Mouse (Mus musculus) midbrain, embryonic 14.5 days (tissue): ENCODE measurements around the gene Tmem43. TPM values are rescaled to one million over a fixed set of nuclear protein-coding genes. Genes with fewer than 3 reads are reported as not detected.
A peak's percentile ranks its signal among the peaks of the same experiment; 100 is the strongest.

Source experiments
- ATAC-seq: fragments of 200-750 bp; cut with Nextera tagmentation; 2 replicates; pipeline ENCODE4 v1.8.0; 2017; ENCODE audit warnings: moderate number of reproducible peaks, moderate library complexity; ENCODE audit not compliant: low FRiP score, low TSS enrichment
- DNase-seq: peaks from one replicate; pipeline ENCODE4 v3.0.0-alpha.2; 2015
- H3K27ac ChIP-seq: fragments of 300-500 bp; sonication (generic); replicated peaks from 2 replicates; pipeline ENCODE4 v1.5.1; 2014; ENCODE audit warnings: mild to moderate bottlenecking, low read depth, low read length, moderate library complexity
- H3K27me3 ChIP-seq: fragments of 300-500 bp; sonication (generic); 2 replicates; pipeline ENCODE4 v1.6.1; 2014; ENCODE audit warnings: low read length, control low read depth, mixed read lengths; ENCODE audit not compliant: control insufficient read depth, insufficient read depth
- H3K36me3 ChIP-seq: fragments of 300-500 bp; sonication (generic); 2 replicates; pipeline ENCODE4 v1.6.1; 2014; ENCODE audit warnings: low read length, control low read depth; ENCODE audit not compliant: control insufficient read depth, insufficient read depth
- H3K4me1 ChIP-seq: fragments of 300-500 bp; sonication (generic); 2 replicates; pipeline ENCODE4 v1.6.1; 2014; ENCODE audit warnings: mild to moderate bottlenecking, antibody characterized with exemption, low read length, control low read depth; ENCODE audit not compliant: control insufficient read depth, insufficient read depth
- H3K4me2 ChIP-seq: fragments of 300-500 bp; sonication (generic); 2 replicates; pipeline ENCODE4 v1.6.1; 2014; ENCODE audit warnings: mild to moderate bottlenecking, low read length, moderate library complexity
- H3K4me3 ChIP-seq: fragments of 300-500 bp; sonication (generic); replicated peaks from 2 replicates; pipeline ENCODE4 v1.5.1; 2014; ENCODE audit warnings: low read depth, low read length
- H3K9ac ChIP-seq: fragments of 300-500 bp; sonication (generic); replicated peaks from 2 replicates; pipeline ENCODE4 v1.6.1; 2014; ENCODE audit warnings: mild to moderate bottlenecking, low read length, moderate library complexity
- H3K9me3 ChIP-seq: fragments of 300-500 bp; sonication (generic); 2 replicates; pipeline ENCODE4 v1.6.1; 2016; ENCODE audit warnings: low read length, control low read depth, mixed read lengths; ENCODE audit not compliant: control insufficient read depth
- WGBS: fragments of 180-500 bp; shearing (Covaris S2); extraction: QIAGEN DNeasy Blood & Tissue Kit; methylation state at CpG from one replicate; pipeline ENCODE4 v1.1.7; 2014; 5-methylcytosine and 5-hydroxymethylcytosine counted together
- polyA plus RNA-seq: library from polyadenylated mRNA; unstranded; fragments of >200 nt; fragmentation: Nextera tagmentation; extraction: Ambion mirVana; gene quantifications from 2 replicates; pipeline ENCODE4 v1.2.1, GENCODE M21; 2014

Gene Tmem43
- polyA plus RNA-seq, 1 experiment from 2014 or later = 51.8 TPM

GRCm38 (mm10) chr6:91506036-91506435 is 32.5 kb downstream of the Tmem43 start:
- H3K27me3 ChIP-seq = no peaks in the 10 kb centered on the region
- ATAC-seq (no peak), DNase-seq (no peak)
- H3K36me3 ChIP-seq = peaks cover 86% of the 10 kb centered on the region
- no peak overlapping the region for H3K27ac ChIP-seq
- no peaks in the 10 kb centered on the region for H3K9me3 ChIP-seq
- H3K4me2 ChIP-seq = no peak overlapping the region
- H3K4me1 ChIP-seq = no peaks in the 10 kb centered on the region
- 94% methylated on average over 5 of the region's 5 CpGs for WGBS
- H3K9ac ChIP-seq = no peak overlapping the region
- H3K4me3 ChIP-seq = no peak overlapping the region

DNA sequence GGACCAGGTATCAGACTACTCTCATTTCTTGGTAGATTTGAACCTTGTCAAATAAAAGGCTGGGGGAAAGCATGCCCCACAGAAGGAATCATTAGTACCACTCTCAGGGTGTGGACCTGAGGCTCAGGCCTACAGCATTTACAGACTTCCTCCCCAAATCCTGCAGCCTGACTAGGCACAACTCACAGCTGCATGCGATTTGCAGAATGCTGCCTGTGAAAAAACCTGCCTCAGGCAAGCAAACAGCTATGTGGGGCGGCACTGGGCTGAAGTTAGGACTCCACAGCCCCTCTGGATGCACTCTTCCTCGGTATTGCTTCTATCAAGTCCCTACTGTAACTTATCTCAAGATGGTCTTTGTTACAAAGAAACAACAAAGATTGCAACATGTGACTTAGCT is 34.5 kb downstream of the Tmem43 start:
- Histone ChIP-seq H3K4me1 (no peaks in the 10 kb centered on the region), H3K27me3 (no peaks in the 10 kb centered on the region), H3K9ac (no peak overlapping the region), H3K36me3 (peaks cover 67% of the 10 kb centered on the region), H3K27ac (no peak overlapping the region), H3K9me3 (no peaks in the 10 kb centered on the region), H3K4me2 (no peak overlapping the region), H3K4me3 (no peak overlapping the region)
- 91% methylated on average over 3 of the region's 3 CpGs for WGBS
- ATAC-seq (no peak), DNase-seq (no peak)

GRCm38 (mm10) chr6:91509326-91509725 is 35.8 kb downstream of the Tmem43 start:
- no peak overlapping the region for H3K27ac ChIP-seq
- ATAC-seq = no peak
- peaks cover 55% of the 10 kb centered on the region for H3K36me3 ChIP-seq
- DNase-seq = peak; percentile 71
- H3K9me3 ChIP-seq = no peaks in the 10 kb centered on the region
- H3K4me1 ChIP-seq = peaks cover under 1% of the 10 kb centered on the region; the same call in 1 of the 2 replicates
- 41% methylated on average over 7 of the region's 7 CpGs for WGBS
- H3K4me2 ChIP-seq = no peak overlapping the region
- no peak overlapping the region for H3K4me3 ChIP-seq
- no peak overlapping the region for H3K9ac ChIP-seq
- no peaks in the 10 kb centered on the region for H3K27me3 ChIP-seq

- Histone ChIP-seq H3K27ac (no peak overlapping the region), H3K4me1 (peaks cover 9% of the 10 kb centered on the region), H3K36me3 (peaks cover 46% of the 10 kb centered on the region), H3K9ac (no peak overlapping the region), H3K4me2 (no peak overlapping the region), H3K9me3 (no peaks in the 10 kb centered on the region), H3K27me3 (no peaks in the 10 kb centered on the region), H3K4me3 (no peak overlapping the region)
- DNase-seq = no peak
- no peak for ATAC-seq
- WGBS = 89% methylated on average over 10 of the region's 10 CpGs
These were observed 36.7 kb downstream of the Tmem43 start for GRCm38 (mm10) chr6:91510211-91510610.

GRCm38 (mm10) chr6:91514135-91514534 is 40.6 kb downstream of the Tmem43 start:
- Histone ChIP-seq H3K36me3 (peaks cover 21% of the 10 kb centered on the region), H3K4me1 (peaks cover 17% of the 10 kb centered on the region), H3K9ac (peak overlapping the region; percentile 81; the same call in 1 of the 2 replicates), H3K4me3 (no peak overlapping the region), H3K27ac (no peak overlapping the region), H3K9me3 (no peaks in the 10 kb centered on the region), H3K27me3 (no peaks in the 10 kb centered on the region), H3K4me2 (peak overlapping the region; percentile 87; the same call in 1 of the 2 replicates)
- DNase-seq = no peak
- no peak for ATAC-seq

- 33% methylated on average over 10 of the region's 10 CpGs for WGBS
- H3K4me3 ChIP-seq = peak overlapping the region; percentile 77
- H3K27ac ChIP-seq = no peak overlapping the region; the same call in 1 of the 2 replicates
- ATAC-seq (no peak), DNase-seq (no peak)
- no peaks in the 10 kb centered on the region for H3K9me3 ChIP-seq
- peak overlapping the region; percentile 81 for H3K9ac ChIP-seq
- peaks cover 17% of the 10 kb centered on the region for H3K4me1 ChIP-seq
- peak overlapping the region; percentile 87 for H3K4me2 ChIP-seq
- H3K27me3 ChIP-seq = no peaks in the 10 kb centered on the region
- H3K36me3 ChIP-seq = peaks cover 28% of the 10 kb centered on the region
These were observed 41.3 kb downstream of the Tmem43 start for GRCm38 (mm10) chr6:91514737-91515362.

DNA sequence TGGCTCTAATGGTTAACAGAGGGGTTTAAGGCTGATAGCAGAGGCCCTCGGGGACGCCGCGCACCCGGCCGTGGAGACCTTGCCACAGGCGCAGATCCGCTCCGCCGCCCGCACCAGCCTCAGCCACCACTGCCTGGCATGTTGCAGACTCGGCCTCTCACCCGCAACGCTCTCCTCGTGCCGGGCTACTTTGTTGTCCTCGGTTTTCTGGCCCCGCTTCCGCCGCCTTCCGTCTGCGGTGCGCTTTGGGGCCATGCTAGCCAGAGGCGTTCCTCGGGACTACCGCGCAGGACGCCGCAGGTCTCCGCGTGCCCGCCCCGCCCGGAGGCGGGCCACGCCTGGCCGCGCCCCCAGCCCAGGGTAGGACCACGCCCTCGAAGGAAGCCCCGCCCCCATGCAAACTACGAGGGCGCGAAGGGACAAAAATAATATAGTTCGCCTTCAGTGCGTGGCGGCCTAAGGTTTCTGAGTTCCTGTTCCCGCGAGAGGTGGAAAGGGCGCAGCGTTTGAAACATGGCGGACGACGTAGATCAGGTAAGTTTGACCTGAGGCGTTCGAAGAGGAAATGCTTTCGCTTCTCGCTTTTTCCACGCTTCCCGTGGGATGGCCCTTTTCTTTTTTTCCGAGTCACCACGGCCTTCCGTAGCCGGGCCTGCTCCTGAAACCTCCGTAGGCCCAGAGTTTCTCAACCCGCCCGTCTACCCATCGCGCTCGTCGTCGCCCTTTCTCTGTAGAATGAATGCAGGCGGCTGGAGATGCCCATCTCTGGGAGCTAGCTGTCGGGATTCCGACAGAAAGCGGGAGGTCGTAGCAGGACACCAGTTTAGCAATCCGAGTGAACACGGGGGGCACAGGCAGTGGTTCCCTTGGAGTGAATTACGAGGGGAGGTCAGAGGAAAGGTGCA is 42.3 kb downstream of the Tmem43 start, which contains the start of the genes Xpc and Lsm3:
TSS of gene Xpc (minus strand) at position 344 of the 905 bp plus-strand sequence.
TSS of gene Lsm3 (plus strand) at position 384 of the 905 bp plus-strand sequence.
- Histone ChIP-seq H3K9me3 (no peaks in the 10 kb centered on the region), H3K27me3 (no peaks in the 10 kb centered on the region), H3K4me2 (peak within 1 kb of the TSS; percentile 87), H3K4me3 (peak within 1 kb of the TSS; percentile 77), H3K36me3 (peaks cover 32% of the 10 kb centered on the region), H3K27ac (peak within 1 kb of the TSS; percentile 76), H3K9ac (peak within 1 kb of the TSS; percentile 81), H3K4me1 (peaks cover 17% of the 10 kb centered on the region)
- WGBS = under 1% methylated on average over 80 of the region's 80 CpGs
- DNase-seq (peak; percentile 98), ATAC-seq (peak; percentile 97)

DNA sequence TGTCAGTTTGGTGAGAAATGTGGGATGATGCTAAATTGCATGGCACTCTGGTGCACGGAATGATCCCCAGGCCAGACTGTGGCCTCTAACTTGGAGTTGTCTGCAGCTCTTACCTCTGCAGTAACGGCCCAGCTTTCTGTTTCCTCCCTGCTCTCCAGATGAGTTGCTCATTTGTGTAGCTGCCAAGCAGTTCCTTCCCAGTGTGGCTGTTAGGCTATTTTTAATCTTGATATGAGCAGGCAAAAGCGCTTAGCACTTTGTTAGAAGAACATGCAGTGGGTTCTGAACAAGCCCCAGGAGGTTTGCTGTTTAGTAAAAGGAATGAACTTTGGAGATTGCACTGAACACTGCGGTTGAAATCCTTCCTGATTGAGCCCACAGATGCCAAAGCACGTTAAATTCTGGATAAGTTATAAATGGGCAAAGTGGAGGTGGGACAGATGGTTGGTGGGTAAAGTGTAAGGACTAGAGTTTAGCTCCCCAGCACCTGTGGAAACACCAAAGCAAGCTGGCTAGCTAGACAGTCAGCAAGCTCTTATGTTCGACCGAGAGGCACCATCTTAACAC is 45.0 kb downstream of the Tmem43 start:
- H3K4me2 ChIP-seq = no peak overlapping the region
- H3K9me3 ChIP-seq = no peaks in the 10 kb centered on the region
- ATAC-seq (no peak), DNase-seq (no peak)
- H3K9ac ChIP-seq = no peak overlapping the region
- H3K27me3 ChIP-seq = no peaks in the 10 kb centered on the region
- H3K27ac ChIP-seq = no peak overlapping the region
- peaks cover 17% of the 10 kb centered on the region for H3K4me1 ChIP-seq
- H3K4me3 ChIP-seq = no peak overlapping the region
- peaks cover 57% of the 10 kb centered on the region for H3K36me3 ChIP-seq
- WGBS = 94% methylated on average over 7 of the region's 7 CpGs
